Mouse (Mus musculus): Measurements from ENCODE around the gene Lyzl6. TPM values are rescaled to one million over a fixed set of nuclear protein-coding genes. Genes with fewer than 3 reads are reported as not detected.

Lyzl6 gene
- polyA plus RNA-seq, 1 experiment from 2014 or later, result not detected

DNA sequence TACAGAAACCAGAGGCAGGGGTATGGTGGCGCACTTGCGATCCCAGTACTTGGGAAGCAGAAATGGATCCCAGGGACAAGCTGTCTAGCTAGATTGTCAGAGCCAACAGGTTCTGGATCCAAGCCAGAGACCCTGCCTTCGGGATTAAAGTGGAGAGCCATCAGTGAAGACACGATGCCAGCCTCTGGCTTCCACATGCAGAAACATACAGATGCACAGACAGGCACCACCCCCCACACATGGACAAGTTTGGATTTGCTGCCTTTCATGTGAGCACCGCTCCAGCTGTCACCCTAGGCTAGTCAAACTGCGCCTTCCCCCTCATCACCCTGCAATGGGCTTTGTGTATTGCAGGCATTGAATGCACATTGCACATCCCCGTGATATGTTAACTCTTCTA, 19.5 kb upstream of the Lyzl6 start:
- ATAC-seq (replicated peaks), result no peak
- H3K36me3 ChIP-seq (replicated peaks), result no peaks in the 10 kb centered on the region
- no peak overlapping the region for H3K27ac ChIP-seq

GRCm38 (mm10) chr11:103656520-103656919, 17.8 kb upstream of the Lyzl6 start:
- Histone ChIP-seq H3K9ac (no peak overlapping the region), H3K4me2 (no peak overlapping the region), H3K27ac (no peak overlapping the region), H3K4me1 (peaks cover 16% of the 10 kb centered on the region), H3K36me3 (replicated peaks) (no peaks in the 10 kb centered on the region), H3K27me3 (replicated peaks) (peaks cover 42% of the 10 kb centered on the region), H3K4me3 (no peak overlapping the region), H3K9me3 (no peaks in the 10 kb centered on the region)
- WGBS, result 6% methylated on average over 3 of the region's 3 CpGs
- no peak for ATAC-seq (replicated peaks)

More for the DNA sequence above, 19.5 kb upstream of the Lyzl6 start:
- WGBS, result 69% methylated on average over 7 of the region's 7 CpGs
- no peaks in the 10 kb centered on the region for H3K9me3 ChIP-seq
- no peak overlapping the region for H3K4me3 ChIP-seq
- H3K4me1 ChIP-seq, result peaks cover 16% of the 10 kb centered on the region
- peaks cover 25% of the 10 kb centered on the region for H3K27me3 ChIP-seq (replicated peaks)
- no peak overlapping the region for H3K9ac ChIP-seq
- H3K4me2 ChIP-seq, result no peak overlapping the region

DNA sequence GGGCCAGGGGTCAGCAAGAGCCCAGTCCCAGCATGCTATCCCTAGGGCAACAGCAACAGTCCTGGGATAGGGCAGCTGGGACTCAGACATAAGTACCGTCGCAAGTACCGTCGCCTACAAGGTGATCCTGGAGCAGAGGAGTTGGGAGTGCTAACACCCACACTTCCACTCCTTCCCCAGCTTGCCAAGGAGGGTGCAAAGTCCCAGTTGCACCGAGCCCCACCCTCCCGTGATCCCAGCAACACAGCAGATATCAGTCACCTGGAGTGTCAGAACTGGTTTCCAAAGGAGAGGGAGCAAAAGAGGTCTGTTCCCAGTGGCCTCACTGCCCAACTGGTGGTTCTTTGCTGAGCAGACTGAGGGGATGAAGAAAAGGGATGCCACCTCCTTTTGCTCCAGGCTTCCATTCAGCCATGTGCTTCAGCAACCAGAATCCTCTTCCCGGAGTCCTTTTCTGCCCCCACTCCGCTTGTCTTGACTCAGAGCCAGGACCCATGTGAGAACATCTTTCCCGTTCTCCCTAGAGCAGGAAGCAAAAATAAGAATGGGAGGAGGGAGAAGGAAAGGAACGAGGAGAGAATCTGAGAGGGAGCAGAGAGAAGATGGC, 14.8 kb upstream of the Lyzl6 start:
- no peaks in the 10 kb centered on the region for H3K36me3 ChIP-seq (replicated peaks)
- no peak overlapping the region for H3K4me2 ChIP-seq
- no peak overlapping the region for H3K4me3 ChIP-seq
- no peaks in the 10 kb centered on the region for H3K9me3 ChIP-seq
- no peak overlapping the region for H3K27ac ChIP-seq
- H3K9ac ChIP-seq, result no peak overlapping the region
- H3K4me1 ChIP-seq, result peaks cover 31% of the 10 kb centered on the region
- H3K27me3 ChIP-seq (replicated peaks), result peaks cover 71% of the 10 kb centered on the region
- WGBS, result 72% methylated on average over 10 of the region's 10 CpGs
- no peak for ATAC-seq (replicated peaks)

DNA sequence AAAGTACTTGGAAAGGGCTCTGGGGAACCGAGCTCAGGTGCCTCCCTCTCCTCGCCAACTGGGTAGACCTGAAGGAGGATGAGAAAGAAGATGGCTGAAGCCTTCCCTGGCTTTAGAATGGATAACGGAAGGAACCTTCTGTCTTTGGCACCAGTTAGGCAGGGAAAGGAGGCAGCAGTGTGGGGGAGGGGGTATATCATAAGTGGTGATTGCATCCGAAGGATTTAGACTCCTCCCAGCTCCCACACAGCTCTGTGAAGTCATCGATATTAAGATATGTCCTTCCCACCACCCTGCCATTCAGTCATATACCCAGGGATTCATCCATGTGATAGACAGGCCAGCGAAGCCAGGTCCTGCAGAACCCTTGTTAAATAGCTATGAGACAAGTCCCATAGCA, 12.7 kb upstream of the Lyzl6 start:
- no peak for ATAC-seq (replicated peaks)
- H3K36me3 ChIP-seq (replicated peaks), result no peaks in the 10 kb centered on the region
- WGBS, result 87% methylated on average over 6 of the region's 6 CpGs
- no peak overlapping the region for H3K4me3 ChIP-seq
- H3K27ac ChIP-seq, result no peak overlapping the region
- no peak overlapping the region for H3K4me2 ChIP-seq
- peaks cover 25% of the 10 kb centered on the region for H3K4me1 ChIP-seq
- H3K9me3 ChIP-seq, result no peaks in the 10 kb centered on the region
- no peak overlapping the region for H3K9ac ChIP-seq
- peaks cover 87% of the 10 kb centered on the region for H3K27me3 ChIP-seq (replicated peaks)

DNA sequence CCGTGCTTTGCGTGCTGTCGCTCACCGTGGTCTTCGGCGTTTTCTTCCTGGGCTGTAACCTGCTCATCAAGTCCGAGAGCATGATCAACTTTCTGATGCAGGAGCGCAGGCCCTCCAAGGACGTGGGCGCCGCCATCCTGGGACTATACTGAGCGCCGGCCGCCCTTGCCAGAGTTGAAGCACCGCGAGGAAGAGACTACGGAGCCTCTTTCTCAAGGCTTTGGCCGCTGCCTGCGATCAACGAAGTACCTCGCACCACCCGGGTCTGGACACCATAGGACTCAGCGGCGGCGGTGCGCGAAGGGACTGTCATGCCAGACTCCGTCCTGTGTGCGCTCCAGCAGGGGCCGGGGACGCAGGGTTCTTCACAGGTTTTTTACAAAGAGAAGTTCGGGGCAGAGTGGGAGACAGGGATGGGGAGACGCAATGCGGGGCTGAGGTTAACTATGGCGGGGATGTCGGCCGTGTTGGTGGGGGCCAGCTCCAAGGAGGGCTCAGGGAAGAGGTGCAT, 11.3 kb upstream of the Lyzl6 start:
- H3K9ac ChIP-seq, result peak overlapping the region; percentile 19; the same call in 1 of the 2 replicates
- H3K27ac ChIP-seq, result no peak overlapping the region
- ATAC-seq (replicated peaks), result no peak

DNA sequence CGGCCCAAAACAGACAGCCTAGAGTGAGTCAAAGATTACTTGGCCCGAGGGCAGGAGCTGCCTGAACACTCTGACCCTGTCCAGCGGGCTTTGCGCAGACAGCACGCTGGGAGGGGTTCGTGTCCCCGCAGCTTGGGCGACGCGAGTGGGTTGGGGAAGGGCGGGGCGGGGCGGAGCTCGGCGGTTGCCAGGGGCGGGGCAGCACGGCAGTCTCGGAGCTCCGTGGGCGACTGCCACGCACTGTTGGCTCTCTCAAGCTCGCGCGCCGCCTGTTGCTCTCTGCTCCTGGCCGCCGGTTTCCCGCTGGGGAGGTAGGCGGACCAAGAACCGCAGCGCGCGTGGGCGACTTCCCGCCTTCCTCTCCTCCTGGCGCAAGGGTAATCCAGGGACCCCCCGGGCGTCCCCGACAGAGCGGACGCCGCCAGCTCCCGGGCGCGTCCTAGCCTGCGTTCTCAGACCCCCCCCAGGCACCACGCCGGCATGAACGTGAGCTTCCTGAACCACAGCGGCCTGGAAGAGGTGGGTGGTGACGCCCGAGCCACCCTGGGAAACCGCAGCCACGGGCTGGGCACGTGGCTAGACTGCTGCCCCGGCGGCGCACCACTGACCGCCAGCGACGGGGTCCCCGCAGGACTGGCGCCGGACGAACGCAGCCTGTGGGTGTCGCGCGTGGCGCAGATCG, 10.8 kb upstream of the Lyzl6 start, which contains the start of gene Rprml:
Rprml (plus strand) TSS at position 270 of the 682 bp plus-strand sequence.
- ATAC-seq (replicated peaks), result no peak
- Histone ChIP-seq H3K9ac (peak within 1 kb of the TSS; percentile 19; the same call in 1 of the 2 replicates), H3K36me3 (replicated peaks) (no peaks in the 10 kb centered on the region), H3K4me3 (peak within 1 kb of the TSS; percentile 43), H3K4me1 (peaks cover 14% of the 10 kb centered on the region), H3K4me2 (peak within 1 kb of the TSS; percentile 85), H3K27me3 (replicated peaks) (peaks cover 76% of the 10 kb centered on the region), H3K9me3 (no peaks in the 10 kb centered on the region), H3K27ac (no peak within 1 kb of the TSS)
- WGBS, result under 1% methylated on average over 54 of the region's 71 CpGs

More for the DNA sequence above, 11.3 kb upstream of the Lyzl6 start:
- H3K4me3 ChIP-seq, result peak overlapping the region; percentile 43
- H3K27me3 ChIP-seq (replicated peaks), result peaks cover 82% of the 10 kb centered on the region
- WGBS, result 2% methylated on average over 37 of the region's 37 CpGs
- H3K9me3 ChIP-seq, result no peaks in the 10 kb centered on the region
- no peaks in the 10 kb centered on the region for H3K36me3 ChIP-seq (replicated peaks)
- peak overlapping the region; percentile 85 for H3K4me2 ChIP-seq
- peaks cover 14% of the 10 kb centered on the region for H3K4me1 ChIP-seq

- Histone ChIP-seq H3K9ac (no peak overlapping the region), H3K36me3 (replicated peaks) (no peaks in the 10 kb centered on the region), H3K27me3 (replicated peaks) (peaks cover 68% of the 10 kb centered on the region), H3K4me3 (no peak overlapping the region), H3K4me1 (peaks cover 14% of the 10 kb centered on the region), H3K9me3 (no peaks in the 10 kb centered on the region), H3K4me2 (no peak overlapping the region), H3K27ac (no peak overlapping the region)
- WGBS, result 27% methylated on average over 7 of the region's 7 CpGs
- ATAC-seq (replicated peaks), result no peak
These were observed 10.0 kb upstream of the Lyzl6 start for GRCm38 (mm10) chr11:103648656-103649055.

- no peak overlapping the region for H3K27ac ChIP-seq
- H3K36me3 ChIP-seq (replicated peaks), result no peaks in the 10 kb centered on the region
- WGBS, result 11% methylated on average over 11 of the region's 11 CpGs
- H3K4me2 ChIP-seq, result no peak overlapping the region
- H3K27me3 ChIP-seq (replicated peaks), result peaks cover 62% of the 10 kb centered on the region
- no peak overlapping the region for H3K4me3 ChIP-seq
- H3K9ac ChIP-seq, result no peak overlapping the region
- no peak for ATAC-seq (replicated peaks)
- peaks cover 14% of the 10 kb centered on the region for H3K4me1 ChIP-seq
- no peaks in the 10 kb centered on the region for H3K9me3 ChIP-seq
These were observed 9.4 kb upstream of the Lyzl6 start for GRCm38 (mm10) chr11:103647921-103648620.

- peaks cover 14% of the 10 kb centered on the region for H3K4me1 ChIP-seq
- ATAC-seq (replicated peaks), result no peak
- no peak overlapping the region for H3K4me2 ChIP-seq
- no peak overlapping the region for H3K4me3 ChIP-seq
- H3K27me3 ChIP-seq (replicated peaks), result peaks cover 45% of the 10 kb centered on the region
- H3K9ac ChIP-seq, result no peak overlapping the region
- no peaks in the 10 kb centered on the region for H3K9me3 ChIP-seq
- WGBS, result 87% methylated on average over 6 of the region's 6 CpGs
- H3K27ac ChIP-seq, result no peak overlapping the region
- no peaks in the 10 kb centered on the region for H3K36me3 ChIP-seq (replicated peaks)
These were observed 7.6 kb upstream of the Lyzl6 start for GRCm38 (mm10) chr11:103646301-103646700.

DNA sequence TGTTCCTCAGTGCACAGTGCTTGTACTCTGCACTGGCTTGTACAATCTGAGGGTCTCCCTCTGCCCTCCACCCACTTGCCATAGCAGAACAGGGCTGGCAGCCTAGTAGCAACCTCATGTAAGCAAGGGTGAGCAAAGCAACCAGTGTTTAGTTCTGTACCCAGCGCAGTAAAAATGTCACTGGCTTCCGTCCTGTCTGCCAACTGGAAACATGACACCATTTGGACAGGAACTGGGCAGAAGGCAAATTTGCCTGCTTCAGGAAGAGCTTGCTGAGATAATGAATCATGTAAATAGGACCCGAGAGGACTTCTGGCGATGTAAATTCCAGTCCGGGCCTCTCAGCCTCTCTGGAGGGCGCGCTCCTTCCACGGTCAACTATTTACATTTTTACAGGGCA, 7.0 kb upstream of the Lyzl6 start:
- no peak overlapping the region for H3K9ac ChIP-seq
- H3K4me1 ChIP-seq, result peaks cover 14% of the 10 kb centered on the region
- 83% methylated on average over 8 of the region's 8 CpGs for WGBS
- H3K9me3 ChIP-seq, result no peaks in the 10 kb centered on the region
- no peaks in the 10 kb centered on the region for H3K36me3 ChIP-seq (replicated peaks)
- H3K27ac ChIP-seq, result no peak overlapping the region
- H3K4me2 ChIP-seq, result no peak overlapping the region
- no peak for ATAC-seq (replicated peaks)
- peaks cover 39% of the 10 kb centered on the region for H3K27me3 ChIP-seq (replicated peaks)
- H3K4me3 ChIP-seq, result no peak overlapping the region

GRCm38 (mm10) chr11:103643211-103643610, 4.5 kb upstream of the Lyzl6 start:
- Histone ChIP-seq H3K27me3 (replicated peaks) (peaks cover 25% of the 10 kb centered on the region), H3K9ac (no peak overlapping the region), H3K36me3 (replicated peaks) (no peaks in the 10 kb centered on the region), H3K4me2 (no peak overlapping the region), H3K27ac (no peak overlapping the region), H3K4me1 (no peaks in the 10 kb centered on the region; the same call in 1 of the 2 replicates), H3K4me3 (no peak overlapping the region), H3K9me3 (no peaks in the 10 kb centered on the region)
- ATAC-seq (replicated peaks), result no peak
- 68% methylated on average over 9 of the region's 9 CpGs for WGBS

- H3K4me3 ChIP-seq, result no peak overlapping the region
- no peak overlapping the region for H3K27ac ChIP-seq
- H3K4me1 ChIP-seq, result no peaks in the 10 kb centered on the region; the same call in 1 of the 2 replicates
- H3K4me2 ChIP-seq, result peak overlapping the region; percentile 14; the same call in 1 of the 2 replicates
- 4% methylated on average over 10 of the region's 10 CpGs for WGBS
- H3K36me3 ChIP-seq (replicated peaks), result no peaks in the 10 kb centered on the region
- no peak for ATAC-seq (replicated peaks)
- H3K9me3 ChIP-seq, result no peaks in the 10 kb centered on the region
- H3K27me3 ChIP-seq (replicated peaks), result peaks cover 10% of the 10 kb centered on the region; the same call in 1 of the 2 replicates
- no peak overlapping the region for H3K9ac ChIP-seq
These were observed 787 bp upstream of the Lyzl6 start for GRCm38 (mm10) chr11:103639407-103639946.
